Comparison of ENCODE assay signal across 8 mouse cellular contexts in the genomic region with DNA sequence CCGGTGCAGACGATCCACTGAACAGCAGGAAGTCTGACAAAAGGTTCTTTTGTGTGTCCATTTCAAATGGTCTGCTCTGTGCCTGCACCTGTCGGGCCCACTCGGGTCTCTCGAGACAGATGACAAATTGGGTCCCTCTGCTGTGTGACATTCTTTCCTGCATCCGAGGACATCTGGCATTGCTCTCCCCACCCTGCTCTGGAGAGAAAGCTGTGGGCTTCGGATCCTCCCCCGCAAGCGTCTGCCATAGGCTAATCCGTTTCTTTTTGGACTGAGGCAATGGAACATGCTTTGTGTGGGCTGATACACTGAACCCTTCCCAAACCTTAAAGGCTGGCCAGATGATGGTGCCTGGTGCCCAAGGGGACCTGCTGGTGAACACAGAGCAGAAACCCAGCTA. TPM values are rescaled to one million over a fixed set of nuclear protein-coding genes. Genes with fewer than 3 reads are reported as not detected.
DNase-seq lines count a peak whose midpoint lies in the region; ATAC-seq lines count a peak whose summit lies in the region.
"Had no signal": no experiment of that assay in that cellular context is flagged by ENCODE, and none has a peak within 500 bp of the region (broad histone marks: within the 10 kb centered on the region; RNA-seq: fewer than 3 reads in every experiment).

No protein-coding gene starts in this region.

- H3K9me3 ChIP-seq in neural tube, embryonic 12.5 days, result no peaks in the 10 kb centered on the region
- H3K9me3 ChIP-seq in kidney, embryonic 16.5 days (ENCODE audit: low read length), result no peaks in the 10 kb centered on the region

- no peaks in the 10 kb centered on the region for H3K36me3 ChIP-seq in neural tube, embryonic 12.5 days
- no peaks in the 10 kb centered on the region for H3K36me3 ChIP-seq in kidney, embryonic 16.5 days (ENCODE audit: insufficient read depth, low read length)

- peaks cover 8% of the 10 kb centered on the region; the same call in 1 of the 2 replicates for H3K4me1 ChIP-seq in neural tube, embryonic 12.5 days
- no peaks in the 10 kb centered on the region for H3K4me1 ChIP-seq in kidney, embryonic 16.5 days (ENCODE audit: insufficient read depth, low read length)

- no peak overlapping the region for H3K4me3 ChIP-seq in neural tube, embryonic 12.5 days
- no peak overlapping the region for H3K4me3 ChIP-seq in kidney, embryonic 16.5 days (ENCODE audit: low read length)

- peak; percentile 26; the same call in 1 of the 2 replicates for ATAC-seq in neural tube, embryonic 12.5 days (ENCODE audit: low FRiP score, low read depth)
- ATAC-seq in kidney, embryonic 16.5 days (ENCODE audit: low FRiP score, low TSS enrichment), result no peak

- no peaks in the 10 kb centered on the region for H3K27me3 ChIP-seq in neural tube, embryonic 12.5 days (replicated peaks)
- H3K27me3 ChIP-seq in kidney, embryonic 16.5 days (ENCODE audit: insufficient read depth, low read length), result no peaks in the 10 kb centered on the region

- no peak overlapping the region for H3K27ac ChIP-seq in neural tube, embryonic 12.5 days
- H3K27ac ChIP-seq in kidney, embryonic 16.5 days (ENCODE audit: low read length), result no peak overlapping the region

- no peak for DNase-seq in neural tube, embryonic 10.5 days (ENCODE audit: extremely low spot score, low spot score)
- DNase-seq in layer of hippocampus, adult 11-12 months (ENCODE audit: low spot score), result peak; percentile 89
- DNase-seq in mesoderm, embryonic 11.5 days (ENCODE audit: low read depth, low spot score), result peak; percentile 39
- no peak for DNase-seq in ovary, postnatal 36 days (ENCODE audit: low spot score)
- DNase-seq in urinary bladder, postnatal 10 days (ENCODE audit: low spot score), result no peak
- DNase-seq: thymus, adult 2 months had no signal

- WGBS in neural tube, embryonic 12.5 days, result 23% methylated on average over 10 of the region's 10 CpGs
- 43% methylated on average over 10 of the region's 10 CpGs for WGBS in kidney, embryonic 16.5 days

- no peak overlapping the region for H3K9ac ChIP-seq in neural tube, embryonic 12.5 days
- H3K9ac ChIP-seq in kidney, embryonic 16.5 days (replicated peaks; ENCODE audit: low read length), result no peak overlapping the region

- H3K4me2 ChIP-seq in neural tube, embryonic 12.5 days (replicated peaks), result no peak overlapping the region
- H3K4me2 ChIP-seq in kidney, embryonic 16.5 days (replicated peaks; ENCODE audit: low read depth, low read length), result no peak overlapping the region

RNA-seq across cellular contexts. Expression of gene Nphp4, which starts 23.4 kb away (rescaled TPM):
- polyA plus RNA-seq in neural tube, embryonic 12.5 days (2016; fragmentation: Nextera tagmentation; extraction: Ambion mirVana), result 6.6 and 7.2 TPM in 2 replicates
- polyA plus RNA-seq in kidney, embryonic 16.5 days (2015; fragmentation: Nextera tagmentation; extraction: Ambion mirVana), result 5.0 and 5.2 TPM in 2 replicates

RNA-seq across cellular contexts. Expression of gene Kcnab2, which starts 24.6 kb away (rescaled TPM):
- 19.9 and 21.6 TPM in 2 replicates for polyA plus RNA-seq in neural tube, embryonic 12.5 days (2016; fragmentation: Nextera tagmentation; extraction: Ambion mirVana)
- polyA plus RNA-seq in kidney, embryonic 16.5 days (2015; fragmentation: Nextera tagmentation; extraction: Ambion mirVana), result 5.9 and 6.6 TPM in 2 replicates

Comparison
In these comparisons a context has a peak if more than half of its experiments do, and no peak if none do; other contexts are left out.
1. DNase-seq: peak in layer of hippocampus, adult 11-12 months (single experiment) and mesoderm, embryonic 11.5 days (single experiment); none in neural tube, embryonic 10.5 days (single experiment), ovary, postnatal 36 days (single experiment) and urinary bladder, postnatal 10 days (single experiment).